Mouse (Mus musculus): ENCODE measurements at regions not wholly inside any gene's neighbourhood (a gene's known extent, or its start where the extent isn't known, plus 50 kb on each side); places are given as distances from the start of the nearest gene placed in this dataset.
"Not testable (repeated sequence)": the region's sequence is repeated elsewhere in the genome, so short reads cannot be mapped to it uniquely, and the experiment has no call there.

GRCm38 (mm10) chr10:56884456-56885410 is 507.6 kb downstream of the Gja1 start:
- no peak for DNase-seq (ENCODE audit: low spot score)
- Histone ChIP-seq H3K36me3 (no peaks in the 10 kb centered on the region), H3K4me3 (no peak overlapping the region), H3K27ac (no peak overlapping the region), H3K27me3 (ENCODE audit: insufficient read depth, poor library complexity, severe bottlenecking) (no peaks in the 10 kb centered on the region), H3K4me1 (no peaks in the 10 kb centered on the region), H3K9me3 (no peaks in the 10 kb centered on the region)
- WGBS, result 60% methylated on average over 4 of the region's 4 CpGs

GRCm38 (mm10) chr10:56891530-56891929 is 514.4 kb downstream of the Gja1 start:
- not testable (repeated sequence) for H3K36me3 ChIP-seq; H3K9me3 ChIP-seq; H3K4me1 ChIP-seq; H3K27me3 ChIP-seq (ENCODE audit: insufficient read depth, poor library complexity, severe bottlenecking); DNase-seq (ENCODE audit: low spot score); H3K27ac ChIP-seq; H3K4me3 ChIP-seq
- 76% methylated on average over 2 of the region's 2 CpGs for WGBS

- Histone ChIP-seq H3K9me3 (no peaks in the 10 kb centered on the region), H3K27ac (no peak overlapping the region), H3K27me3 (ENCODE audit: insufficient read depth, poor library complexity, severe bottlenecking) (no peaks in the 10 kb centered on the region), H3K4me3 (no peak overlapping the region), H3K36me3 (no peaks in the 10 kb centered on the region), H3K4me1 (no peaks in the 10 kb centered on the region)
- WGBS, result 85% methylated on average over 10 of the region's 10 CpGs
- DNase-seq (ENCODE audit: low spot score), result no peak
These were observed 515.6 kb downstream of the Gja1 start for GRCm38 (mm10) chr10:56892666-56893209.

- WGBS, result 62% methylated on average over 8 of the region's 8 CpGs
- Histone ChIP-seq H3K27me3 (ENCODE audit: insufficient read depth, poor library complexity, severe bottlenecking) (no peaks in the 10 kb centered on the region), H3K36me3 (no peaks in the 10 kb centered on the region), H3K4me3 (no peak overlapping the region), H3K27ac (no peak overlapping the region), H3K9me3 (no peaks in the 10 kb centered on the region), H3K4me1 (no peaks in the 10 kb centered on the region)
- DNase-seq (ENCODE audit: low spot score), result no peak
These were observed 516.1 kb downstream of the Gja1 start for GRCm38 (mm10) chr10:56893210-56893705.

GRCm38 (mm10) chr10:56899640-56900274 is 522.6 kb downstream of the Gja1 start:
- no peak for DNase-seq (ENCODE audit: low spot score)
- Histone ChIP-seq H3K4me3 (no peak overlapping the region), H3K27me3 (ENCODE audit: insufficient read depth, poor library complexity, severe bottlenecking) (no peaks in the 10 kb centered on the region), H3K36me3 (no peaks in the 10 kb centered on the region), H3K27ac (no peak overlapping the region), H3K4me1 (no peaks in the 10 kb centered on the region), H3K9me3 (no peaks in the 10 kb centered on the region)
- WGBS, result 80% methylated on average over 5 of the region's 5 CpGs

DNA sequence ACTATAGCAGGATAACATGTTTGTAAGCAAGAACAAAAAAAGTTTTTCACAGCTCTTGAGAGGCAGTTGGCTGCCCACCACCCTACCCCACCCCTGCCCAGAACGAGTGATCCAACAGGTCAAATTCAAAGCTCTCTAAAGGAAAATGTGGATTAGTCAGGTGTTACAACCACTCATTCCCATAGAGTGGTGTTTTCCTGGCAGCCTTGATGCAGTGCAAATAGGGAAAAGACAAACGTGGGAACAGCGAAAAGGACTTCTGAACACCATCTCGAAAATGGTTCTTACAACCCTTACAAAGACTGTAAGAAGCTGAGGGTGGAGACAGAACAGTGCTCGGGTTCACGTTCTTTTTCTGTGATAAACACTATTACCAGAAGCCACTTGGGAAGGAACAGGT is 523.8 kb downstream of the Gja1 start:
- H3K4me1 ChIP-seq, result no peaks in the 10 kb centered on the region
- H3K27me3 ChIP-seq (ENCODE audit: insufficient read depth, poor library complexity, severe bottlenecking), result no peaks in the 10 kb centered on the region
- no peak overlapping the region for H3K4me3 ChIP-seq
- no peaks in the 10 kb centered on the region for H3K9me3 ChIP-seq
- H3K27ac ChIP-seq, result no peak overlapping the region
- no peaks in the 10 kb centered on the region for H3K36me3 ChIP-seq
- 76% methylated on average over 6 of the region's 6 CpGs for whole genome bisulfite sequencing
- DNase-seq (ENCODE audit: low spot score), result no peak

GRCm38 (mm10) chr10:56912711-56913110 is 535.6 kb downstream of the Gja1 start:
- Histone ChIP-seq H3K9me3 (no peaks in the 10 kb centered on the region), H3K27me3 (ENCODE audit: insufficient read depth, poor library complexity, severe bottlenecking) (no peaks in the 10 kb centered on the region), H3K36me3 (no peaks in the 10 kb centered on the region), H3K27ac (no peak overlapping the region), H3K4me3 (no peak overlapping the region), H3K4me1 (no peaks in the 10 kb centered on the region)
- WGBS, result 96% methylated on average over 1 of the region's 1 CpGs
- DNase-seq (ENCODE audit: low spot score), result no peak

GRCm38 (mm10) chr10:56914103-56914502 is 537.0 kb downstream of the Gja1 start:
- Histone ChIP-seq H3K4me3 (no peak overlapping the region), H3K27ac (0 out of 2 replicates have a peak overlapping the region, but pooled peaks have one; percentile 52)
- WGBS, result 53% methylated on average over 5 of the region's 5 CpGs

GRCm38 (mm10) chr10:56918412-56918811 is 541.3 kb downstream of the Gja1 start:
- peaks cover 7% of the 10 kb centered on the region; the same call in 1 of the 2 replicates for H3K4me1 ChIP-seq
- H3K9me3 ChIP-seq, result no peaks in the 10 kb centered on the region
- H3K27me3 ChIP-seq (ENCODE audit: insufficient read depth, poor library complexity, severe bottlenecking), result no peaks in the 10 kb centered on the region
- H3K27ac ChIP-seq, result no peak overlapping the region
- 62% methylated on average over 5 of the region's 5 CpGs for WGBS
- no peaks in the 10 kb centered on the region for H3K36me3 ChIP-seq
- no peak overlapping the region for H3K4me3 ChIP-seq
- no peak for DNase-seq (ENCODE audit: low spot score)

More at GRCm38 (mm10) chr10:56914103-56914502, 537.0 kb downstream of the Gja1 start:
- H3K4me1 ChIP-seq, result no peaks in the 10 kb centered on the region
- no peaks in the 10 kb centered on the region for H3K36me3 ChIP-seq
- no peaks in the 10 kb centered on the region for H3K9me3 ChIP-seq
- no peaks in the 10 kb centered on the region for H3K27me3 ChIP-seq (ENCODE audit: insufficient read depth, poor library complexity, severe bottlenecking)
- no peak for DNase-seq (ENCODE audit: low spot score)

- H3K27me3 ChIP-seq (ENCODE audit: insufficient read depth, poor library complexity, severe bottlenecking), result no peaks in the 10 kb centered on the region
- 37% methylated on average over 20 of the region's 20 CpGs for WGBS
- DNase-seq (ENCODE audit: low spot score), result no peak
- peaks cover 7% of the 10 kb centered on the region; the same call in 1 of the 2 replicates for H3K4me1 ChIP-seq
- H3K36me3 ChIP-seq, result no peaks in the 10 kb centered on the region
- no peak overlapping the region for H3K4me3 ChIP-seq
- H3K27ac ChIP-seq, result peak overlapping the region; percentile 56
- no peaks in the 10 kb centered on the region for H3K9me3 ChIP-seq
These were observed 543.9 kb downstream of the Gja1 start for GRCm38 (mm10) chr10:56920711-56921672.

- Histone ChIP-seq H3K9me3 (no peaks in the 10 kb centered on the region), H3K4me3 (no peak overlapping the region), H3K27me3 (ENCODE audit: insufficient read depth, poor library complexity, severe bottlenecking) (no peaks in the 10 kb centered on the region), H3K36me3 (no peaks in the 10 kb centered on the region), H3K27ac (no peak overlapping the region), H3K4me1 (no peaks in the 10 kb centered on the region)
- no peak for DNase-seq (ENCODE audit: low spot score)
- WGBS, result 80% methylated on average over 4 of the region's 4 CpGs
These were observed 551.0 kb upstream of the Hsf2 start for GRCm38 (mm10) chr10:56935174-56935573.

GRCm38 (mm10) chr10:56941972-56942371 is 544.2 kb upstream of the Hsf2 start:
- Histone ChIP-seq H3K27ac (no peak overlapping the region), H3K27me3 (ENCODE audit: insufficient read depth, poor library complexity, severe bottlenecking) (no peaks in the 10 kb centered on the region), H3K4me3 (no peak overlapping the region), H3K9me3 (no peaks in the 10 kb centered on the region), H3K36me3 (no peaks in the 10 kb centered on the region), H3K4me1 (0 out of 2 replicates have a peak, but pooled peaks cover 3% of the 10 kb centered on the region)
- 68% methylated on average over 4 of the region's 4 CpGs for WGBS
- DNase-seq (ENCODE audit: low spot score), result no peak

All from heart, embryonic 10.5 days (tissue).